Mouse (Mus musculus) megakaryocyte, embryonic 14.5 days (primary cell): ENCODE data around the gene Endou.

Experiments
- FLI1 ChIP-seq: IDR thresholded peaks from 2 replicates; pipeline ENCODE4 v1.6.1; 2012; ENCODE audit warnings: low read length, inconsistent platforms, mixed read lengths
- GATA1 ChIP-seq: IDR thresholded peaks from 3 replicates; pipeline ENCODE4 v1.6.1; 2012; ENCODE audit warnings: mixed read lengths, low read length, inconsistent platforms, borderline replicate concordance

DNA sequence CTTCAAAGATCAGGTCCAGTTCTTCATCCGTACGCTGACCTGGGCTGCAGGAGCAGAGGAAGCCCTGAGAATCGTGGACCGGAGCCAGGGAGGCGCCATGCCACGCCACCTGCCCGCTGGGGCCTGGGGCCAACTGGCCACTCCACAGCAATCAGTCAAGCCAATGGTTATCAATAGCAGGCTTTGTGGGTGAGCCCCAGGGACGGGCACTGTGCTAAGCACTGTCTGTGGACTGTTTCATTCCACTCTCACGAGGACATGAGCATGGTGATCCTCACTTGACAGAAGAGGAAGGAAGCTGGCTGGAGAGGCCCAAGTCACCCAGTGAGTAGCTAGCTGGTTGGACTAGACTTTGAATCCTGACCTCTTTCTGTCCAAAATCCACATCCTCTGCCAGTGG, 28.9 kb upstream of the Endou start:
- TF ChIP-seq FLI1 (no peak), GATA1 (no peak)
